In genomic region chr11:83357421-83357820, GRCm38 (mm10) we compare ENCODE assay signal across 9 mouse cellular contexts. TPM values are rescaled to one million over a fixed set of nuclear protein-coding genes. Genes with fewer than 3 reads are reported as not detected.
DNase-seq lines count a peak whose midpoint lies in the region; ATAC-seq lines count a peak whose summit lies in the region.
"Had no signal": no experiment of that assay in that cellular context is flagged by ENCODE, and none has a peak within 500 bp of the region (broad histone marks: within the 10 kb centered on the region; RNA-seq: fewer than 3 reads in every experiment).

No protein-coding gene starts in this region.

- no peak overlapping the region for H3K9ac ChIP-seq in hindbrain, embryonic 14.5 days
- no peak overlapping the region for H3K9ac ChIP-seq in hindbrain, embryonic 12.5 days
- H3K9ac ChIP-seq: embryonic facial prominence, embryonic 13.5 days had no signal

- H3K4me3 ChIP-seq in hindbrain, embryonic 14.5 days (replicated peaks; ENCODE audit: low read length), result no peak overlapping the region
- H3K4me3 ChIP-seq in hindbrain, embryonic 12.5 days, result no peak overlapping the region
- H3K4me3 ChIP-seq: embryonic facial prominence, embryonic 13.5 days had no signal

- no peak overlapping the region for H3K4me2 ChIP-seq in hindbrain, embryonic 14.5 days (replicated peaks)
- H3K4me2 ChIP-seq in hindbrain, embryonic 12.5 days (replicated peaks), result no peak overlapping the region
- H3K4me2 ChIP-seq: embryonic facial prominence, embryonic 13.5 days had no signal

- no peaks in the 10 kb centered on the region for H3K4me1 ChIP-seq in hindbrain, embryonic 14.5 days (replicated peaks; ENCODE audit: control insufficient read depth, insufficient read depth, low read length)
- no peaks in the 10 kb centered on the region for H3K4me1 ChIP-seq in hindbrain, embryonic 12.5 days
- H3K4me1 ChIP-seq: embryonic facial prominence, embryonic 13.5 days had no signal

- 62% methylated on average over 3 of the region's 3 CpGs for WGBS in hindbrain, embryonic 14.5 days
- WGBS in hindbrain, embryonic 12.5 days, result 61% methylated on average over 3 of the region's 3 CpGs

- DNase-seq in hindbrain, embryonic 14.5 days (ENCODE audit: low spot score), result peak; percentile 57
- peak; percentile 41 for DNase-seq in A20 (ENCODE audit: low read depth, low spot score)
- peak; percentile 15 for DNase-seq in MEL-GATA-1-ER (ENCODE audit: extremely low read depth, low read depth)
- peak; percentile 42 for DNase-seq in embryo, embryonic 10 days (ENCODE audit: low spot score)
- peak; percentile 17 for DNase-seq in lung, postnatal 10 days
- DNase-seq in testis, postnatal 10 days (ENCODE audit: low spot score), result no peak

- peaks cover 43% of the 10 kb centered on the region for H3K36me3 ChIP-seq in hindbrain, embryonic 14.5 days (replicated peaks; ENCODE audit: control insufficient read depth, insufficient read depth)
- H3K36me3 ChIP-seq in hindbrain, embryonic 12.5 days, result peaks cover 16% of the 10 kb centered on the region

- H3K27ac ChIP-seq in hindbrain, embryonic 14.5 days, result no peak overlapping the region
- H3K27ac ChIP-seq in hindbrain, embryonic 12.5 days, result no peak overlapping the region
- H3K27ac ChIP-seq: embryonic facial prominence, embryonic 13.5 days had no signal

- H3K27me3 ChIP-seq in hindbrain, embryonic 14.5 days (ENCODE audit: control insufficient read depth, insufficient read depth, low read length), result no peaks in the 10 kb centered on the region
- H3K27me3 ChIP-seq in hindbrain, embryonic 12.5 days, result no peaks in the 10 kb centered on the region
- H3K27me3 ChIP-seq: embryonic facial prominence, embryonic 13.5 days had no signal

- no peak for ATAC-seq in hindbrain, embryonic 14.5 days (ENCODE audit: low FRiP score)
- no peak for ATAC-seq in hindbrain, embryonic 12.5 days (ENCODE audit: low FRiP score)
- no peak for ATAC-seq in inflammation-experienced regulatory T-cells, adult 6 months

- H3K9me3 ChIP-seq in hindbrain, embryonic 14.5 days (ENCODE audit: control insufficient read depth, low read length), result no peaks in the 10 kb centered on the region
- H3K9me3 ChIP-seq in hindbrain, embryonic 12.5 days (replicated peaks), result no peaks in the 10 kb centered on the region
- H3K9me3 ChIP-seq: embryonic facial prominence, embryonic 13.5 days had no signal

RNA-seq across cellular contexts. Expression of gene Rasl10b, which starts 51.5 kb away (rescaled TPM):
- 27.1 and 28.6 TPM in 2 replicates for polyA plus RNA-seq in hindbrain, embryonic 14.5 days (2014; fragmentation: Nextera tagmentation; extraction: Ambion mirVana)
- polyA plus RNA-seq in hindbrain, embryonic 12.5 days (2016; fragmentation: Nextera tagmentation; extraction: Ambion mirVana), result 16.8 and 17.7 TPM in 2 replicates
- polyA plus RNA-seq in inflammation-experienced regulatory T-cells, adult 6 months (2017; shearing (Covaris generic)), result not detected

RNA-seq across cellular contexts. Expression of gene Pex12, which starts 55.0 kb away (rescaled TPM):
- 14.9 and 15.1 TPM in 2 replicates for polyA plus RNA-seq in hindbrain, embryonic 14.5 days (2014; fragmentation: Nextera tagmentation; extraction: Ambion mirVana)
- polyA plus RNA-seq in hindbrain, embryonic 12.5 days (2016; fragmentation: Nextera tagmentation; extraction: Ambion mirVana), result 16.4 and 19.8 TPM in 2 replicates
- polyA plus RNA-seq in inflammation-experienced regulatory T-cells, adult 6 months (2017; shearing (Covaris generic)), result 10 to 100 TPM in 2 of 3 experiments, 1 to 10 TPM in 1; 8.4 to 15.4 (median 13.2) TPM

RNA-seq across cellular contexts. Expression of gene Ap2b1, which starts 58.6 kb away (rescaled TPM):
- polyA plus RNA-seq in hindbrain, embryonic 14.5 days (2014; fragmentation: Nextera tagmentation; extraction: Ambion mirVana), result 154 and 180 TPM in 2 replicates
- polyA plus RNA-seq in hindbrain, embryonic 12.5 days (2016; fragmentation: Nextera tagmentation; extraction: Ambion mirVana), result 113 and 128 TPM in 2 replicates
- polyA plus RNA-seq in inflammation-experienced regulatory T-cells, adult 6 months (2017; shearing (Covaris generic)), result 10 to 100 TPM; 57.2 to 59.1 (median 57.7) TPM

Comparison
In these comparisons a context has a peak if more than half of its experiments do, and no peak if none do; other contexts are left out.
1. RNA of gene Rasl10b, which starts 51.5 kb away (polyA plus RNA-seq): 27.1 to 28.6 TPM in hindbrain, embryonic 14.5 days and 16.8 to 17.7 TPM in hindbrain, embryonic 12.5 days; not detected in inflammation-experienced regulatory T-cells, adult 6 months; every median in the first group is over 10 times any median in the second.